In the genomic region with DNA sequence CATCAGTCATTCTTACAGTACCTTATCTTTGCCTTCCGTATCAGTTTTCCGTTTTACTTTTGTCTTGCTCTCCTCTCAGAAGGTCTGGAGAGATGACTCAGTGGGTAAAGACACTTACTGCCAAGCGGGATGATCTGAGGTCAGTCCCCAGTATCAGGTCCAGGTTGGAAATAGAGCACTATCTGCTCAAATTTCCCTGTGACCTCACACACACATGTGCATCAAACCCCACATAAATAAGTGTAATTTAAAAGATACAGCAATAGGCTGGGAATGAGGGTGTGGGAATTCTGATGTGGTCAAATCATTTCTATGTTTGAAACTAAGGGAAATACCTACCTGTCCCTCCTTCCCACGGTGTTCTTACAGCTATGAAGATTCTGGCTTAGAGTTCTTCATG, we compare ENCODE assay signal across 20 mouse cellular contexts. TPM values are rescaled to one million over a fixed set of nuclear protein-coding genes. Genes with fewer than 3 reads are reported as not detected.
"Had no signal": no experiment of that assay in that cellular context is flagged by ENCODE, and none has a peak within 500 bp of the region (broad histone marks: within the 10 kb centered on the region; RNA-seq: fewer than 3 reads in every experiment).

No protein-coding gene starts in this region.

- DNase-seq: gastrocnemius, postnatal 14 days; heart, postnatal 10 days; heart, postnatal 4 days; kidney, adult 18-20 months; kidney, adult 8-10 months; kidney, postnatal 10 days; kidney, postnatal 25 days; layer of hippocampus, adult 9-11 months; layer of hippocampus, postnatal 36 days; left cerebral cortex, postnatal 4 days had no signal

- H3K4me3 ChIP-seq: heart, embryonic 12.5 days; hindbrain, embryonic 10.5 days; hindbrain, embryonic 12.5 days; intestine, embryonic 15.5 days; limb, embryonic 13.5 days; limb, embryonic 15.5 days; liver, embryonic 12.5 days had no signal

- H3K36me3 ChIP-seq: heart, embryonic 12.5 days; hindbrain, embryonic 10.5 days; hindbrain, embryonic 12.5 days; intestine, embryonic 15.5 days; limb, embryonic 13.5 days; limb, embryonic 15.5 days; liver, embryonic 12.5 days had no signal

- H3K27me3 ChIP-seq: heart, embryonic 12.5 days; hindbrain, embryonic 12.5 days; intestine, embryonic 15.5 days; limb, embryonic 13.5 days; limb, embryonic 15.5 days; liver, embryonic 12.5 days had no signal

RNA-seq across cellular contexts. Expression of a gene that starts 36.1 kb away (rescaled TPM):
- total RNA-seq: granulocyte monocyte progenitor cell, adult 5-6 weeks had no signal
- polyA plus RNA-seq: inflammation-experienced regulatory T-cells, adult 6 months; liver, adult 2 months had no signal
